In genomic region chr17:62746827-62747226, GRCm38 (mm10) we compare ENCODE assay signal across 27 mouse cellular contexts.
A peak's percentile ranks its signal among the peaks of the same experiment; 100 is the strongest.
DNase-seq lines count a peak whose midpoint lies in the region; ATAC-seq and TF ChIP-seq lines count a peak whose summit lies in the region.
"Had no signal": no experiment of that assay in that cellular context is flagged by ENCODE, and none has a peak within 500 bp of the region (broad histone marks: within the 10 kb centered on the region; RNA-seq: fewer than 3 reads in every experiment).

No protein-coding gene starts in this region.

- TF ChIP-seq POLR2A in kidney, adult 2 months (IDR thresholded peaks at IDR 0.05; ENCODE audit: low read depth, low read length), result no peak

- no peak for TF ChIP-seq CTCF in kidney, adult 2 months (conservative IDR thresholded peaks at IDR 0.05; ENCODE audit: insufficient read depth, insufficient read length, low read depth, low read length)
- TF ChIP-seq CTCF in lung, embryonic 14.5 days (IDR thresholded peaks at IDR 0.05; ENCODE audit: low read depth), result no peak

- 71% methylated on average over 9 of the region's 9 CpGs for WGBS in hindbrain, embryonic 11.5 days
- WGBS in hindbrain, embryonic 10.5 days, result 83% methylated on average over 9 of the region's 9 CpGs
- WGBS in kidney, embryonic 14.5 days, result 25% methylated on average over 9 of the region's 9 CpGs
- WGBS in kidney, adult 2 months, result 40% methylated on average over 9 of the region's 9 CpGs
- 60% methylated on average over 9 of the region's 9 CpGs for WGBS in lung, embryonic 14.5 days
- 51% methylated on average over 9 of the region's 9 CpGs for WGBS in intestine, embryonic 16.5 days

- DNase-seq in hindbrain, embryonic 11.5 days (ENCODE audit: low spot score), result no peak
- DNase-seq in hindbrain, embryonic 10.5 days (ENCODE audit: low spot score), result no peak
- no peak for DNase-seq in kidney, adult 2 months
- DNase-seq in lung, embryonic 14.5 days, result no peak
- DNase-seq in lung, postnatal 36 days, result no peak
- no peak for DNase-seq in thymus, postnatal 14 days
- DNase-seq: adrenal gland, postnatal 10 days; cerebellum, adult 8-10 months; cerebellum, postnatal 25 days; gastrocnemius, postnatal 25 days; heart, adult 18-20 months; heart, postnatal 4 days; layer of hippocampus, adult 9-11 months; liver, embryonic 13.5 days; lung, adult 18-20 months; lung, postnatal 10 days; thymus, adult 2 months; thymus, postnatal 4 days had no signal

- no peak overlapping the region for H3K9ac ChIP-seq in hindbrain, embryonic 11.5 days (ENCODE audit: low read depth, low read length)
- H3K9ac ChIP-seq in kidney, embryonic 14.5 days (ENCODE audit: low read depth, low read length), result no peak overlapping the region
- H3K9ac ChIP-seq in lung, embryonic 14.5 days, result no peak overlapping the region
- no peak overlapping the region for H3K9ac ChIP-seq in intestine, embryonic 16.5 days (ENCODE audit: low read depth, low read length)
- H3K9ac ChIP-seq: embryonic facial prominence, embryonic 15.5 days; forebrain, embryonic 13.5 days; heart, embryonic 12.5 days; limb, embryonic 15.5 days; liver, embryonic 13.5 days had no signal

- no peak overlapping the region for H3K27ac ChIP-seq in hindbrain, embryonic 11.5 days (ENCODE audit: low read depth, low read length)
- no peak overlapping the region for H3K27ac ChIP-seq in hindbrain, embryonic 10.5 days
- H3K27ac ChIP-seq in kidney, embryonic 14.5 days (ENCODE audit: low read depth, low read length), result no peak overlapping the region
- no peak overlapping the region for H3K27ac ChIP-seq in kidney, adult 2 months (ENCODE audit: insufficient read depth, low read depth, low read length)
- no peak overlapping the region for H3K27ac ChIP-seq in lung, embryonic 14.5 days (ENCODE audit: low read depth)
- no peak overlapping the region for H3K27ac ChIP-seq in intestine, embryonic 16.5 days (ENCODE audit: low read length)
- H3K27ac ChIP-seq: embryonic facial prominence, embryonic 10.5 days; embryonic facial prominence, embryonic 15.5 days; forebrain, embryonic 13.5 days; limb, embryonic 10.5 days; limb, embryonic 15.5 days; liver, embryonic 13.5 days had no signal

- no peak overlapping the region for H3K4me2 ChIP-seq in hindbrain, embryonic 11.5 days (replicated peaks; ENCODE audit: low read depth, low read length)
- no peak overlapping the region for H3K4me2 ChIP-seq in kidney, embryonic 14.5 days (replicated peaks; ENCODE audit: low read depth, low read length)
- H3K4me2 ChIP-seq in lung, embryonic 14.5 days, result no peak overlapping the region
- no peak overlapping the region for H3K4me2 ChIP-seq in intestine, embryonic 16.5 days (ENCODE audit: low read depth, low read length)
- H3K4me2 ChIP-seq: embryonic facial prominence, embryonic 15.5 days; forebrain, embryonic 13.5 days; heart, embryonic 12.5 days; limb, embryonic 15.5 days; liver, embryonic 13.5 days had no signal

- peak; percentile 15; the same call in 1 of the 2 replicates for ATAC-seq in hindbrain, embryonic 11.5 days (ENCODE audit: low FRiP score)
- ATAC-seq in kidney, embryonic 14.5 days (ENCODE audit: low FRiP score, low TSS enrichment), result peak; percentile 88
- peak; percentile 21; the same call in 1 of the 2 replicates for ATAC-seq in lung, embryonic 14.5 days (ENCODE audit: insufficient read depth)
- peak; percentile 39; the same call in 1 of the 2 replicates for ATAC-seq in intestine, embryonic 16.5 days
- ATAC-seq: forebrain, embryonic 13.5 days; Patski had no signal

- H3K9me3 ChIP-seq in hindbrain, embryonic 11.5 days (ENCODE audit: control insufficient read depth, low read length), result no peaks in the 10 kb centered on the region
- no peaks in the 10 kb centered on the region for H3K9me3 ChIP-seq in hindbrain, embryonic 10.5 days
- no peaks in the 10 kb centered on the region for H3K9me3 ChIP-seq in kidney, embryonic 14.5 days (ENCODE audit: control insufficient read depth, low read length)
- H3K9me3 ChIP-seq in lung, embryonic 14.5 days (ENCODE audit: low read depth, low read length), result no peaks in the 10 kb centered on the region
- no peaks in the 10 kb centered on the region for H3K9me3 ChIP-seq in intestine, embryonic 16.5 days (ENCODE audit: control insufficient read depth, low read length)
- H3K9me3 ChIP-seq: embryonic facial prominence, embryonic 10.5 days; embryonic facial prominence, embryonic 15.5 days; forebrain, embryonic 13.5 days; heart, embryonic 12.5 days; limb, embryonic 10.5 days; limb, embryonic 15.5 days; liver, embryonic 13.5 days had no signal

- H3K36me3 ChIP-seq in hindbrain, embryonic 11.5 days (ENCODE audit: control insufficient read depth, insufficient read depth, low read length), result no peaks in the 10 kb centered on the region
- H3K36me3 ChIP-seq in hindbrain, embryonic 10.5 days, result no peaks in the 10 kb centered on the region
- H3K36me3 ChIP-seq in kidney, embryonic 14.5 days (ENCODE audit: control insufficient read depth, insufficient read depth, low read length), result no peaks in the 10 kb centered on the region
- no peaks in the 10 kb centered on the region for H3K36me3 ChIP-seq in kidney, adult 2 months (ENCODE audit: control insufficient read depth, insufficient read depth, low read length)
- no peaks in the 10 kb centered on the region for H3K36me3 ChIP-seq in lung, embryonic 14.5 days (ENCODE audit: insufficient read depth)
- H3K36me3 ChIP-seq in intestine, embryonic 16.5 days (ENCODE audit: control insufficient read depth, insufficient read depth, low read length), result no peaks in the 10 kb centered on the region
- H3K36me3 ChIP-seq: embryonic facial prominence, embryonic 10.5 days; embryonic facial prominence, embryonic 15.5 days; heart, embryonic 12.5 days; limb, embryonic 10.5 days; limb, embryonic 15.5 days; liver, embryonic 13.5 days had no signal

- no peaks in the 10 kb centered on the region for H3K27me3 ChIP-seq in hindbrain, embryonic 11.5 days (ENCODE audit: control insufficient read depth, insufficient read depth, low read length)
- H3K27me3 ChIP-seq in hindbrain, embryonic 10.5 days (ENCODE audit: insufficient read depth, poor library complexity, severe bottlenecking), result no peaks in the 10 kb centered on the region
- no peaks in the 10 kb centered on the region for H3K27me3 ChIP-seq in kidney, embryonic 14.5 days (ENCODE audit: control insufficient read depth, insufficient read depth, low read length)
- H3K27me3 ChIP-seq in kidney, adult 2 months (replicated peaks; ENCODE audit: control insufficient read depth, insufficient read depth, low read length), result no peaks in the 10 kb centered on the region; the same call in 1 of the 2 replicates
- no peaks in the 10 kb centered on the region for H3K27me3 ChIP-seq in lung, embryonic 14.5 days (ENCODE audit: insufficient read depth, low read length)
- H3K27me3 ChIP-seq in intestine, embryonic 16.5 days (replicated peaks; ENCODE audit: control insufficient read depth, insufficient read depth, low read length), result 0 out of 2 replicates have a peak, but pooled peaks cover 2% of the 10 kb centered on the region
- H3K27me3 ChIP-seq: embryonic facial prominence, embryonic 15.5 days; forebrain, embryonic 13.5 days; heart, embryonic 12.5 days; limb, embryonic 15.5 days; liver, embryonic 13.5 days; Patski had no signal

- no peak overlapping the region for H3K4me3 ChIP-seq in hindbrain, embryonic 11.5 days (ENCODE audit: low read depth, low read length)
- H3K4me3 ChIP-seq in hindbrain, embryonic 10.5 days, result no peak overlapping the region
- H3K4me3 ChIP-seq in kidney, embryonic 14.5 days (ENCODE audit: low read length), result no peak overlapping the region
- no peak overlapping the region for H3K4me3 ChIP-seq in kidney, adult 2 months (ENCODE audit: insufficient read depth, low read depth, low read length)
- no peak overlapping the region for H3K4me3 ChIP-seq in lung, embryonic 14.5 days (ENCODE audit: low read depth, low read length)
- H3K4me3 ChIP-seq in intestine, embryonic 16.5 days (ENCODE audit: low read length), result no peak overlapping the region
- H3K4me3 ChIP-seq: embryonic facial prominence, embryonic 10.5 days; embryonic facial prominence, embryonic 15.5 days; forebrain, embryonic 13.5 days; heart, embryonic 12.5 days; limb, embryonic 10.5 days; limb, embryonic 15.5 days; liver, embryonic 13.5 days had no signal

- H3K4me1 ChIP-seq in hindbrain, embryonic 11.5 days (replicated peaks; ENCODE audit: control insufficient read depth, insufficient read depth, low read length), result 0 out of 2 replicates have a peak, but pooled peaks cover 5% of the 10 kb centered on the region
- peaks cover 31% of the 10 kb centered on the region for H3K4me1 ChIP-seq in hindbrain, embryonic 10.5 days (replicated peaks)
- peaks cover 26% of the 10 kb centered on the region for H3K4me1 ChIP-seq in kidney, embryonic 14.5 days (ENCODE audit: control insufficient read depth, insufficient read depth, low read length)
- H3K4me1 ChIP-seq in kidney, adult 2 months (ENCODE audit: control insufficient read depth, insufficient read depth, low read length), result peaks cover 7% of the 10 kb centered on the region; the same call in 1 of the 2 replicates
- H3K4me1 ChIP-seq in lung, embryonic 14.5 days (ENCODE audit: insufficient read depth), result 0 out of 2 replicates have a peak, but pooled peaks cover 5% of the 10 kb centered on the region
- 0 out of 2 replicates have a peak, but pooled peaks cover 4% of the 10 kb centered on the region for H3K4me1 ChIP-seq in intestine, embryonic 16.5 days (ENCODE audit: control insufficient read depth, insufficient read depth, low read length)
- H3K4me1 ChIP-seq: embryonic facial prominence, embryonic 15.5 days; forebrain, embryonic 13.5 days had no signal

Comparison
In these comparisons a context has a peak if more than half of its experiments do, and no peak if none do; other contexts are left out.
1. ATAC-seq: peak in every context shown above with its lines; median percentile 88 in kidney, embryonic 14.5 days; 39 in intestine, embryonic 16.5 days; 21 in lung, embryonic 14.5 days; 15 in hindbrain, embryonic 11.5 days.